Mouse (Mus musculus) CD4-positive, CD25-positive, alpha-beta regulatory T cell, adult 2 months (primary cell): ENCODE measurements around the gene Klra17.
"Not testable (repeated sequence)": the region's sequence is repeated elsewhere in the genome, so short reads cannot be mapped to it uniquely, and the experiment has no call there.

Experiments used
- DNase-seq: peaks from one replicate; pipeline ENCODE4 v3.0.0-alpha.2; 2012; ENCODE audit warnings: low read depth, low spot score

The Klra17 gene

GRCm38 (mm10) chr6:129876549-129876948 is at the start of gene Klra17:
TSS of gene Klra17 (minus strand) at chr6:129876672.
- no peak for DNase-seq

GRCm38 (mm10) chr6:129917476-129917946 is 41.0 kb upstream of the Klra17 start, which contains the start of gene Klra5:
TSS of gene Klra5 (minus strand) at chr6:129917650.
- DNase-seq = not testable (repeated sequence)

GRCm38 (mm10) chr6:129916996-129917395 is 40.5 kb upstream of the Klra17 start:
- DNase-seq = no peak

GRCm38 (mm10) chr6:129882525-129882924 is 6.1 kb upstream of the Klra17 start:
- no peak for DNase-seq

- not testable (repeated sequence) for DNase-seq
These were observed 14.1 kb downstream of the Klra17 start, which contains the start of gene Gm17631 for GRCm38 (mm10) chr6:129862349-129862748. TSS of gene Gm17631 (plus strand) at chr6:129862649.

- no peak for DNase-seq
These were observed 50.9 kb downstream of the Klra17 start for GRCm38 (mm10) chr6:129825559-129825958.

- no peak for DNase-seq
These were observed 52.5 kb downstream of the Klra17 start for GRCm38 (mm10) chr6:129824004-129824403.

GRCm38 (mm10) chr6:129817731-129818130 is 58.7 kb downstream of the Klra17 start:
- DNase-seq = no peak

- DNase-seq = not testable (repeated sequence)
These were observed 92.3 kb downstream of the Klra17 start, which contains the start of gene Gm156 for GRCm38 (mm10) chr6:129784170-129784569. TSS of gene Gm156 (minus strand) at chr6:129784270.
